Mouse (Mus musculus) E14TG2a.4 (cell line): ENCODE results near the gene Gm26602.

Source experiments
- CTCF ChIP-seq: conservative IDR thresholded peaks from 2 replicates; pipeline ENCODE4 v1.5.1; 2014; ENCODE audit warnings: low read length
- NANOG ChIP-seq: IDR thresholded peaks from 2 replicates; pipeline ENCODE4 v1.6.1; 2014; ENCODE audit warnings: borderline replicate concordance, low read length, mixed read lengths
- POU5F1 ChIP-seq: IDR thresholded peaks from 2 replicates; pipeline ENCODE4 v1.6.1; 2014; ENCODE audit warnings: low read length, borderline replicate concordance

- no peak for TF ChIP-seq CTCF
- no peak for TF ChIP-seq NANOG
- no peak for TF ChIP-seq POU5F1
Measured at GRCm38 (mm10) chr10:79881981-79882380, 28.7 kb upstream of the Gm26602 start.
